Mouse (Mus musculus) brain, embryonic 14.5 days (tissue): ENCODE measurements around the gene Ren1. TPM values are rescaled to one million over a fixed set of nuclear protein-coding genes. Genes with fewer than 3 reads are reported as not detected.
"Not testable (repeated sequence)": the region's sequence is repeated elsewhere in the genome, so short reads cannot be mapped to it uniquely, and the experiment has no call there.

Experiments used
- DNase-seq: peaks from one replicate; pipeline ENCODE4 v3.0.0-alpha.2; 2011; ENCODE audit warnings: low read depth
- CTCF ChIP-seq: fragments of 200-500 bp; IDR thresholded peaks from 2 replicates; pipeline ENCODE4 v1.5.1; 2012; ENCODE audit warnings: inconsistent platforms, mild to moderate bottlenecking, moderate library complexity, borderline replicate concordance; ENCODE audit not compliant: insufficient read depth, insufficient read length; ENCODE audit errors: extremely low read depth
- POLR2A ChIP-seq: fragments of 200-500 bp; IDR thresholded peaks from 2 replicates; pipeline ENCODE4 v1.6.1; 2012; ENCODE audit warnings: mild to moderate bottlenecking, inconsistent platforms, borderline replicate concordance; ENCODE audit not compliant: poor library complexity, insufficient read depth, insufficient read length, severe bottlenecking; ENCODE audit errors: extremely low read depth
- polyA plus RNA-seq: library from polyadenylated mRNA; depleted of rRNA; stranded (reverse); fragments of >200 nt; gene quantifications from 2 replicates; pipeline ENCODE4 v1.2.3, GENCODE M21; 2012

Gene Ren1
- polyA plus RNA-seq, 1 experiment: 4.5 TPM

DNA sequence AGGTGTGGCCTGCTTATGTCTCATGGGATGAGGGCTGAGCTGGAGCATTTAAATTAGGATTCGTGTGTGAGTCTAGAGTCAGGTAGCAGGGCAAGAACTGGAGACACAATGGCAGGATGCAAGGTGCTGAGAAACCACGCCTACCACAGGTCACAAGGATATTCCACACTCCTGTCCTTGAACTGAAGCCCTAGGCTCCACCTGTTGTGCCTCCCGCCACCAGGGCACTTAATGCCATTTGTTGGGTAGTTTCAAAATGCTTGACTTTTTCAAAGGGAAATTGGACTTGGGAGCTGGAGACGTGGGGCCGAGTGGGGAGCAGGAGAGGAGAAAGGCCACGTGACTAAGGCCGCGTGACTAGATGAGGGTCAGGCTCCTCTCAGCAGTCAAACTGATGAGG lies 24.4 kb upstream of the Ren1 start:
- no peak for DNase-seq
- TF ChIP-seq CTCF (no peak), POLR2A (no peak)

GRCm38 (mm10) chr1:133327094-133327493 lies 23.2 kb upstream of the Ren1 start:
- TF ChIP-seq POLR2A (no peak), CTCF (no peak)
- DNase-seq: no peak

GRCm38 (mm10) chr1:133328299-133328795 lies 22.0 kb upstream of the Ren1 start:
- peak; percentile 72 for DNase-seq
- TF ChIP-seq CTCF (no peak), POLR2A (no peak)

DNA sequence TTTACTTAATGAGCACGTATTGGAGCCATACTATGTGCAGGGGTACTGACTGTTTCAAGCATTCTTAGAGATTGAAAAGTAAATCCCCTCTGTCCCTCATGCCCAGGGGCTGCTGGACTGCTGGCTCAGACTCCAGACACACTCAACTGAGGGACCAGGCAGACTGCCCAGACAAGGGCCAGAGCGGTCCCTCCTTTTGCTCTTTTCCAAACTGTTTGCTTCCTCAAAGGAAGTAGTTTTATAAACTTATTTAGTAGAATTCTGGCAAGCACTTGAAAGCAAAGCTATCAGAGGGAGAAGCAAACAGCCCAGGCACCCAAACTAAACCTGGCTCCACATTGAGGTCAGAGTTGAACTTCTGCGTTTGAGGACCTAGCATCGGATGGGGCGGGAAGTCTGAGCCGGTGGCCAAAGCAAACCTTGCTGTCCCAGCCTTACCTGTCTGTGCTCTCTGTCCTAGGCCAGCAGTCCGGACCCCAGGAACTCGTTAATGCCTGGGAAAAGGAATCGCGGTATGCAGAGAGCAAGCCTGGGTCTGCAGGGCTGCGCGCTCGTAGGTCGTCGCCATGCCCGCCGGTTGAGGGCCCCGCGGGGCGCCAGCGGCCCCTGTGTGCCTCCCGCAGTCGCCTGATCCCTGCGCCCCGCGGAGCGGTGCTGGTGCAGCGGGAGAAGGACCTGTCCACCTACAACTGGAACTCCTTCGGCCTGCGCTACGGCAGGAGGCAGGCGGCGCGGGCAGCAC lies 21.2 kb upstream of the Ren1 start:
- no peak for TF ChIP-seq POLR2A
- TF ChIP-seq CTCF: no peak
- peak; percentile 68 for DNase-seq

DNA sequence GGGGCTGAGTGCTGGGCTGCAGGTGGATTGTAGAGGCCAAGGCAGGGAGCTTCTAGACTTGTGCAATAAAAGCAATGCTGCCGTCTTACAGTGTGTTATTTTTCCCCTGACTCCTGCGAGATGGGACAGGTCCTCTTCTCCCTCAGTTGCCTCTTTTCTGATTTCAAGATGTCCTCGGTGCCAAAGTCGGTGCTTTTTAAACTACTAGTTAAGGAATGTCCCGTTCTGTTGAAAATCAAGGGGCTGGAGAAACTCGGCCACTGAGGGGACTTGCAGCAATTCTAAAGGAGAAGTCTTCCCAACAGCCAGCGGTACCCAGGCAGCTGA lies 20.7 kb upstream of the Ren1 start:
- no peak for DNase-seq
- TF ChIP-seq CTCF (no peak), POLR2A (no peak)

- peak; percentile 81 for DNase-seq
- TF ChIP-seq CTCF (no peak), POLR2A (no peak)
Observed at GRCm38 (mm10) chr1:133331142-133331541, 19.2 kb upstream of the Ren1 start.

- TF ChIP-seq CTCF (no peak), POLR2A (no peak)
- DNase-seq: no peak
Observed at GRCm38 (mm10) chr1:133332656-133333430, 17.5 kb upstream of the Ren1 start.

DNA sequence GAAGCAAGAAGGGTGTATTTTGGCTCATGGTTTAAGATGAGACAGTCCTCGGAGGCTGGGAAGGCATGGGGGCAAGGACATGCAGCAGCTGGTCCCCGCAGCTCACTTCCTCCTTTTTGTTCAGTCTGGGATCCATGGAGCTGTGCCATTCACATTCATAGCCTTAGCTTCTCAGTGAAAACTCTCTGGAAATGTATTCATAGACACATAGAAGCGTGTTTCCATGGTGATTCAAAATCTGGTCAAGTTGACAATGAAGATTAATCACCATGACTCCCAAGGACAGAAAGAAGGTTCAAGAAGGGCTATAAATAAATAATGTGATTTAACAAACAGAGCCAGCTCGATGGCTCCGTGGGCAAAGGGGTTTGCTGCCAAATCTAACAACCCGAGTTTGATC lies 16.4 kb upstream of the Ren1 start:
- DNase-seq: peak; percentile 59

GRCm38 (mm10) chr1:133340403-133340802 lies 9.9 kb upstream of the Ren1 start:
- DNase-seq: not testable (repeated sequence)

More for the DNA sequence above, 16.4 kb upstream of the Ren1 start:
- no peak for TF ChIP-seq POLR2A
- no peak for TF ChIP-seq CTCF

DNA sequence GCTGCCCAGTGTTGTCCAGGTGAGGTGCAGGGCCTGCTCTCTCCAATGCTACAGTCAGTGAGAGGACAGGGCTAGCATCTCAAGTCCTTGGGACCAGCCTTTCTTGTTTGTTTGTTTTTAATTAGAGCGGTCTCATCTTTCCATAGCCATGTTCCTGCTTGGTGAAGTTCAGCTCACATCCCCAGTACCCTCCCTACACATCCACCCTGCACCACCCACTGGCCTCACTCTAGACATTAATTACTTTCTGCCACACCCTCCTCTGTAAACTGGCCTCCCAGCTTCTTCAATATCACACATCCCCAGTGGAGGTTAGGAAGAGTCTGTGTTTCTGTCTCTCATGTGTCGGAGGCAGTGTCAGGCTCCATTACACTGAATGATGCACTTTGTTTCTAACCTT lies 6.0 kb upstream of the Ren1 start:
- no peak for DNase-seq
- TF ChIP-seq CTCF (no peak), POLR2A (no peak)

GRCm38 (mm10) chr1:133346531-133346930 lies 3.8 kb upstream of the Ren1 start:
- TF ChIP-seq POLR2A (no peak), CTCF (no peak)
- no peak for DNase-seq

GRCm38 (mm10) chr1:133347226-133347625 lies 3.1 kb upstream of the Ren1 start:
- no peak for DNase-seq
- TF ChIP-seq CTCF: no peak
- TF ChIP-seq POLR2A: no peak
